Mouse (Mus musculus): ENCODE measurements around the gene Synpr. TPM values are rescaled to one million over a fixed set of nuclear protein-coding genes. Genes with fewer than 3 reads are reported as not detected.
A peak's percentile ranks its signal among the peaks of the same experiment; 100 is the strongest.

Synpr gene
- polyA plus RNA-seq, 1 experiment from 2014 or later: 1.2 TPM

- Histone ChIP-seq H3K9ac (ENCODE audit: low read length) (no peak overlapping the region), H3K4me2 (ENCODE audit: low read depth, low read length) (no peak overlapping the region), H3K27me3 (ENCODE audit: control insufficient read depth, insufficient read depth, low read depth, low read length) (no peaks in the 10 kb centered on the region), H3K36me3 (ENCODE audit: control insufficient read depth, insufficient read depth, low read length) (no peaks in the 10 kb centered on the region), H3K4me3 (ENCODE audit: low read length) (no peak overlapping the region), H3K9me3 (ENCODE audit: control insufficient read depth, low read length) (no peaks in the 10 kb centered on the region), H3K27ac (ENCODE audit: low read length) (no peak overlapping the region), H3K4me1 (replicated peaks; ENCODE audit: control insufficient read depth, insufficient read depth, low read length) (no peaks in the 10 kb centered on the region)
- WGBS: 83% methylated on average over 4 of the region's 4 CpGs
- ATAC-seq (ENCODE audit: low read depth): no peak
These were observed 270.1 kb downstream of the Synpr start for GRCm38 (mm10) chr14:13554631-13555030.

GRCm38 (mm10) chr14:13558117-13558516 is 273.5 kb downstream of the Synpr start:
- no peaks in the 10 kb centered on the region for H3K27me3 ChIP-seq (ENCODE audit: control insufficient read depth, insufficient read depth, low read depth, low read length)
- WGBS: 32% methylated on average over 2 of the region's 2 CpGs
- H3K9ac ChIP-seq (ENCODE audit: low read length): no peak overlapping the region
- H3K9me3 ChIP-seq (ENCODE audit: control insufficient read depth, low read length): no peaks in the 10 kb centered on the region
- no peak overlapping the region for H3K27ac ChIP-seq (ENCODE audit: low read length)
- no peaks in the 10 kb centered on the region for H3K4me1 ChIP-seq (replicated peaks; ENCODE audit: control insufficient read depth, insufficient read depth, low read length)
- ATAC-seq (ENCODE audit: low read depth): peak; percentile 61
- no peaks in the 10 kb centered on the region for H3K36me3 ChIP-seq (ENCODE audit: control insufficient read depth, insufficient read depth, low read length)
- H3K4me3 ChIP-seq (ENCODE audit: low read length): no peak overlapping the region
- no peak overlapping the region for H3K4me2 ChIP-seq (ENCODE audit: low read depth, low read length)

GRCm38 (mm10) chr14:13567250-13567649 is 282.7 kb downstream of the Synpr start:
- H3K9ac ChIP-seq (ENCODE audit: low read length): no peak overlapping the region
- H3K27me3 ChIP-seq (ENCODE audit: control insufficient read depth, insufficient read depth, low read depth, low read length): no peaks in the 10 kb centered on the region
- no peaks in the 10 kb centered on the region for H3K4me1 ChIP-seq (replicated peaks; ENCODE audit: control insufficient read depth, insufficient read depth, low read length)
- 59% methylated on average over 1 of the region's 1 CpGs for WGBS
- no peak overlapping the region for H3K4me3 ChIP-seq (ENCODE audit: low read length)
- no peak for ATAC-seq (ENCODE audit: low read depth)
- H3K27ac ChIP-seq (ENCODE audit: low read length): no peak overlapping the region
- H3K9me3 ChIP-seq (ENCODE audit: control insufficient read depth, low read length): no peaks in the 10 kb centered on the region
- H3K4me2 ChIP-seq (ENCODE audit: low read depth, low read length): no peak overlapping the region
- H3K36me3 ChIP-seq (ENCODE audit: control insufficient read depth, insufficient read depth, low read length): no peaks in the 10 kb centered on the region

DNA sequence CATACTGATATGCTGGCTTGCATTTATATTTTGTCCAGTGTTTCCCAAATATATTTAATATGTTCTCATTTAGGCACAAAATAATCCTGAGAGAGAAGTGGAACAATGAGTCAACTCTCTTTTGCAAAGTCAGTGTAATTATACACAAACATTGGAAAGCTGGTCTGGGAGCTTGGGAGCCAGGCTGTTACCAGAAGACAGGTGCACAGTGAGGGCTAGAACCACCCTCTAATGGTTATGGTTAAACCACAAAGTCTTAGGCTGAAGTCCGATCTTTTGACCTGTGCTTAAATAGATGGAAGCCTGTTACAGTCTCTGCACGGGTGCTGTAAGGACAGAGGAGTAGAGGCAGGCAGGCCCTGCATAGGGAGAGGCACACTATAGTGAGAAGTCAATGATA is 283.4 kb downstream of the Synpr start:
- Histone ChIP-seq H3K4me2 (ENCODE audit: low read depth, low read length) (no peak overlapping the region), H3K9me3 (ENCODE audit: control insufficient read depth, low read length) (no peaks in the 10 kb centered on the region), H3K27me3 (ENCODE audit: control insufficient read depth, insufficient read depth, low read depth, low read length) (no peaks in the 10 kb centered on the region), H3K9ac (ENCODE audit: low read length) (no peak overlapping the region), H3K36me3 (ENCODE audit: control insufficient read depth, insufficient read depth, low read length) (no peaks in the 10 kb centered on the region), H3K27ac (ENCODE audit: low read length) (no peak overlapping the region), H3K4me1 (replicated peaks; ENCODE audit: control insufficient read depth, insufficient read depth, low read length) (no peaks in the 10 kb centered on the region; the same call in 1 of the 2 replicates), H3K4me3 (ENCODE audit: low read length) (no peak overlapping the region)
- ATAC-seq (ENCODE audit: low read depth): no peak
- WGBS: 76% methylated on average over 2 of the region's 2 CpGs

- H3K4me3 ChIP-seq (ENCODE audit: low read length): no peak overlapping the region
- no peaks in the 10 kb centered on the region for H3K27me3 ChIP-seq (ENCODE audit: control insufficient read depth, insufficient read depth, low read depth, low read length)
- H3K4me1 ChIP-seq (replicated peaks; ENCODE audit: control insufficient read depth, insufficient read depth, low read length): no peaks in the 10 kb centered on the region; the same call in 1 of the 2 replicates
- H3K9ac ChIP-seq (ENCODE audit: low read length): no peak overlapping the region
- no peaks in the 10 kb centered on the region for H3K36me3 ChIP-seq (ENCODE audit: control insufficient read depth, insufficient read depth, low read length)
- no peak for ATAC-seq (ENCODE audit: low read depth)
- no peak overlapping the region for H3K27ac ChIP-seq (ENCODE audit: low read length)
- no peaks in the 10 kb centered on the region for H3K9me3 ChIP-seq (ENCODE audit: control insufficient read depth, low read length)
- no peak overlapping the region for H3K4me2 ChIP-seq (ENCODE audit: low read depth, low read length)
These were observed 287.4 kb downstream of the Synpr start for GRCm38 (mm10) chr14:13571941-13572340.

GRCm38 (mm10) chr14:13572530-13572929 is 287.9 kb downstream of the Synpr start:
- Histone ChIP-seq H3K27me3 (ENCODE audit: control insufficient read depth, insufficient read depth, low read depth, low read length) (no peaks in the 10 kb centered on the region), H3K4me2 (ENCODE audit: low read depth, low read length) (no peak overlapping the region), H3K4me3 (ENCODE audit: low read length) (no peak overlapping the region), H3K36me3 (ENCODE audit: control insufficient read depth, insufficient read depth, low read length) (no peaks in the 10 kb centered on the region), H3K4me1 (replicated peaks; ENCODE audit: control insufficient read depth, insufficient read depth, low read length) (no peaks in the 10 kb centered on the region; the same call in 1 of the 2 replicates), H3K27ac (ENCODE audit: low read length) (no peak overlapping the region), H3K9ac (ENCODE audit: low read length) (no peak overlapping the region), H3K9me3 (ENCODE audit: control insufficient read depth, low read length) (no peaks in the 10 kb centered on the region)
- ATAC-seq (ENCODE audit: low read depth): no peak
- WGBS: 0% methylated on average over 1 of the region's 1 CpGs

DNA sequence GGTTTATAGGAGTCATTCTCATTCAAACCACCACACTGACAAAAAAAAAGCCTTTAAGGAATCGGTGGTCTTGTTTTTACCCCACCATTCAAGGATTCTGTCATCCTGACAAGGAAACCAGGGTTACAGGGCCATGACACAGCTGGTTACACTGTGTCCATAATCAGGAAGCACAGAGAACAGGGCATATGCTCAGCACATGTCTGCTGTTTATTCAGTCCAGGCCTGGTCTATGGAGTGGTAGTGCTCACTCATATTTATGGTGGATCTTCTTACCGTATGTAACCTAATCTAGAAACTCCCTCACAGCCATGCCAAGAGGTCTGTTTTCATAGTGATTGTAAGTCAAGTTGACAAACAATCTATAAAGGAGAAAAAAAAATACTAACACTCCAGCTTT is 293.5 kb downstream of the Synpr start:
- ATAC-seq (ENCODE audit: low read depth): no peak
- no peaks in the 10 kb centered on the region for H3K4me1 ChIP-seq (replicated peaks; ENCODE audit: control insufficient read depth, insufficient read depth, low read length)
- WGBS: 89% methylated on average over 2 of the region's 2 CpGs

GRCm38 (mm10) chr14:13578744-13579143 is 294.2 kb downstream of the Synpr start:
- 63% methylated on average over 1 of the region's 1 CpGs for WGBS
- no peaks in the 10 kb centered on the region for H3K9me3 ChIP-seq (ENCODE audit: control insufficient read depth, low read length)
- H3K36me3 ChIP-seq (ENCODE audit: control insufficient read depth, insufficient read depth, low read length): no peaks in the 10 kb centered on the region
- no peak for ATAC-seq (ENCODE audit: low read depth)
- H3K27me3 ChIP-seq (ENCODE audit: control insufficient read depth, insufficient read depth, low read depth, low read length): no peaks in the 10 kb centered on the region
- no peak overlapping the region for H3K4me2 ChIP-seq (ENCODE audit: low read depth, low read length)
- H3K4me3 ChIP-seq (ENCODE audit: low read length): no peak overlapping the region
- H3K4me1 ChIP-seq (replicated peaks; ENCODE audit: control insufficient read depth, insufficient read depth, low read length): no peaks in the 10 kb centered on the region
- no peak overlapping the region for H3K27ac ChIP-seq (ENCODE audit: low read length)
- no peak overlapping the region for H3K9ac ChIP-seq (ENCODE audit: low read length)

More for the DNA sequence above, 293.5 kb downstream of the Synpr start:
- Histone ChIP-seq H3K4me2 (ENCODE audit: low read depth, low read length) (no peak overlapping the region), H3K9me3 (ENCODE audit: control insufficient read depth, low read length) (no peaks in the 10 kb centered on the region), H3K36me3 (ENCODE audit: control insufficient read depth, insufficient read depth, low read length) (no peaks in the 10 kb centered on the region), H3K9ac (ENCODE audit: low read length) (no peak overlapping the region), H3K27ac (ENCODE audit: low read length) (no peak overlapping the region), H3K27me3 (ENCODE audit: control insufficient read depth, insufficient read depth, low read depth, low read length) (no peaks in the 10 kb centered on the region), H3K4me3 (ENCODE audit: low read length) (no peak overlapping the region)

GRCm38 (mm10) chr14:13593321-13593940 is 308.9 kb downstream of the Synpr start:
- Histone ChIP-seq H3K9ac (ENCODE audit: low read length) (no peak overlapping the region), H3K4me2 (ENCODE audit: low read depth, low read length) (no peak overlapping the region), H3K4me3 (ENCODE audit: low read length) (no peak overlapping the region), H3K27ac (ENCODE audit: low read length) (no peak overlapping the region), H3K36me3 (ENCODE audit: control insufficient read depth, insufficient read depth, low read length) (no peaks in the 10 kb centered on the region), H3K4me1 (replicated peaks; ENCODE audit: control insufficient read depth, insufficient read depth, low read length) (no peaks in the 10 kb centered on the region), H3K9me3 (ENCODE audit: control insufficient read depth, low read length) (no peaks in the 10 kb centered on the region), H3K27me3 (ENCODE audit: control insufficient read depth, insufficient read depth, low read depth, low read length) (no peaks in the 10 kb centered on the region)
- no peak for ATAC-seq (ENCODE audit: low read depth)
- 83% methylated on average over 2 of the region's 2 CpGs for WGBS

GRCm38 (mm10) chr14:13596251-13596650 is 311.7 kb downstream of the Synpr start:
- WGBS: 66% methylated on average over 6 of the region's 6 CpGs
- H3K4me1 ChIP-seq (replicated peaks; ENCODE audit: control insufficient read depth, insufficient read depth, low read length): no peaks in the 10 kb centered on the region
- H3K4me3 ChIP-seq (ENCODE audit: low read length): peak overlapping the region; percentile 28; the same call in 1 of the 2 replicates
- no peaks in the 10 kb centered on the region for H3K27me3 ChIP-seq (ENCODE audit: control insufficient read depth, insufficient read depth, low read depth, low read length)
- no peak overlapping the region for H3K27ac ChIP-seq (ENCODE audit: low read length)
- no peak for ATAC-seq (ENCODE audit: low read depth)
- H3K36me3 ChIP-seq (ENCODE audit: control insufficient read depth, insufficient read depth, low read length): no peaks in the 10 kb centered on the region
- H3K4me2 ChIP-seq (ENCODE audit: low read depth, low read length): peak overlapping the region; percentile 31; the same call in 1 of the 2 replicates
- no peaks in the 10 kb centered on the region for H3K9me3 ChIP-seq (ENCODE audit: control insufficient read depth, low read length)
- no peak overlapping the region for H3K9ac ChIP-seq (ENCODE audit: low read length)
